Mouse (Mus musculus): ENCODE results near the gene 4930562C15Rik. TPM values are rescaled to one million over a fixed set of nuclear protein-coding genes. Genes with fewer than 3 reads are reported as not detected.
"Not testable (repeated sequence)": the region's sequence is repeated elsewhere in the genome, so short reads cannot be mapped to it uniquely, and the experiment has no call there.

The 4930562C15Rik gene
- total RNA-seq (2021) = not detected
- long read RNA-seq, experiment 1 = 0 reads
- long read RNA-seq, experiment 2 = 0 reads

DNA sequence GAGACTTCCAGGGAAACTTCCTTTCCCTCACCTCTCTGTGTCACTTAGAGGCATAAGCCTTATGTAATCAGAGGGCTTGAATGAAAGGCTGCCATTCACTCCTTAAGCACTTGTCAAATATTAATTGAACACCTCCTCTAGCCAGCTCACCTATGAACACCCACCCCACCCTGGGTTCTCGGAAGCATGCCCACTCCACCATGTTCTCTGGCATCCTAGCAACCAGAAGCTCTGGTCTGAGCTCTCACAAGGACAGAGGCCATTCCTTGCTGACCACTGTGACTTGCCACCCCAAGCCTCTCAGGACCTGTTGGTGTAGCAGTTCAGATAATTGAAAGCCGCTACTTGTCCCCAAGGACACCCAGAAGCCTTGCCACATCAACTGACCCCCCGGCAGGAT is at the start of gene 4930562C15Rik:
4930562C15Rik (plus strand) TSS at position 226 of the 400 bp plus-strand sequence.
- no peak for DNase-seq

DNA sequence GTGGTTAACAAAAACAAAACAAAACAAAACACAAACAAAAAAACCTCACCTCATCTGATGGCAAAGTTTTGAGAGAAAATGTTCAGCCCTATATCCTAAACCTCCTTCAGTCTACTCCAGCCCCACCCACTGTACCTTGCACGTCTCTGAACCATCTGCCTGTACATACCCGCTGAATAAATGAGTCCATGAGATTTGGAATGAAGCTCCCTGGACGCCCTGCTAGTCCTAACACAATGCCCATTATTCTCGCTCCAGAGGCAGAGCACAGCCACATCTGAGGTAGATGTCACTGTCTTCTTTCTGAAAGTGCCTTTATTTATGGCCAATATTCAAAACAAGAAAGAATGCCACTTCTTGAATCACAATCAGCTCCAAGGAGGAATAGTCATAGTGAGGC is 49.5 kb upstream of the 4930562C15Rik start:
- no peak for DNase-seq

DNA sequence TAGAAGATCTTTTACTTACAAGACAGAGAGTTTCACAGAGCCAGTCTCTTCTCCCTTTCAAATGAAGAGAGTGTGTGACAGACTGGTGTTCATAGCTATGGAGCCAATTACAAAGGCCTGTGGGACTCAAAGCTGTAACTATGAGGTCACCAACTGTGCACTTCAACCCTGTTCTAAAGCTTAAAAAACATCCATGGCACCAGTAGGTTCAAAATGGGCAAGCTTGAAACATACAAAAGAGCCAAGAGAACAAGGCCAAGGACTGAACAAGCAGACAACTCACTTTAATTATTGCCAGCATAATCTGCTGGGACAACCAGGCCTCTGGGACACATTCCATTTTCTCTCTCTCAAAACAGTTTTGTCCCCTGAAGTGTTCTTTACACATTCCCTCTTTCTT is 47.0 kb upstream of the 4930562C15Rik start:
- DNase-seq = no peak

DNA sequence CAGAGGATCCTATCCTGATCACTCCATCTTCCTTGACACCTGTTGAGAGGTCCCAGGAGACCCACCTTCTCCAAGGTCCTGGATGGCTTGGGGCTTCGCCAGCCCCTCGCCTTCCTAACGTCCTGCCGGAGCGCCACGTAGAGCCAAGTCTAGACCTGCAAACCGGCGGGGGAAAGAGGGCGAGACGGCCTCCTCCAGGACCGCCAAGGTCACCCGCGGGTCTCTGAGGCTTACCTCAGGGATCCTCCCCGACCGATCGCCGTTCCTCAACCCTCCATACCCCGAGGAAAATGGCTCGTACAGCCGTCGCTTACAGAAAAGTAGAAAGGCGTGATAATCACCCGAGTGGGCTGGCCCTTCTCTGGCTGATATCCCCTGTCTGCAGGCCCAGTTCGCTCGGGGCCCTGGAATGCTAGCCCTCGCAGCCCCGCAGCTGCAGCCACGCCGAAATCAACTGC is 45.9 kb upstream of the 4930562C15Rik start:
- DNase-seq = no peak

DNA sequence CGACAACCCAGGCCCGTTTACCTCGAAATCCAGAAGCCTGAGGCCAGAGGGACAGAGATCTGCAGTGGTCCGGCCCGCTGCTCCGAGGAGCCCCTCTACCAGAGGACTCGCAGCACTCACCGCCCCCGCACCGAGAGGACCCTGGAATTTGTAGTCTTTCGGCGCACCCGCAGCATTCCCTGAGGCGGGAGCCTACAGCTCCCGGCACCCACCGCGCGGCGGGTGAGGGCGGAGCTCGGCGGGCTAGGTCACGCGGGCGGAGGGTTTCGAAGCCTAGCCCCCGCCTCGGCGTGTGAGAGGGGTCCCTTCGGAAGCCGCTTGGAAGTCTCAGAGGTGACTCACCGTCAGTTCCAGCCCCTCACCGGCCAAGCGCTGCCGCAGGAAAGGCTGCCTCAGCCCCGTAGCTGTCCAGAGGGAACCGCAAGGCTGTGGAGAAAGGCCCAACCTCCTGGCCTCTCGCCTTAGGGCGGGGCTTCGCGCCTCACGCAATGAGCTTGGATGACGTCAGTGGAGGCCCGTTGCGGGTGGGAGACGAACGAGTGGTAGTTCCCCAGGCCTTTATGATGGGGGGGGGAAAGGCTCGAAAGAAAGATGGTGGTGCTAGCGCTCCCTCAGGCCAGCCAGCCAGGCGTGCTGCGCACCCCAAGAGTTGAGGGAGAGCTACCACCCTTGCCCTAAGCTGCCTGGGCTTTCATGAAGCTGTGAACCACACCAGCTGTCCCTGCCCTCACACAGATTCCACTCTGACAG is 45.2 kb upstream of the 4930562C15Rik start, which contains the start of gene Cdip1:
Cdip1 (minus strand) TSS at position 483 of the 750 bp plus-strand sequence.
- peak; percentile 91 for DNase-seq

DNA sequence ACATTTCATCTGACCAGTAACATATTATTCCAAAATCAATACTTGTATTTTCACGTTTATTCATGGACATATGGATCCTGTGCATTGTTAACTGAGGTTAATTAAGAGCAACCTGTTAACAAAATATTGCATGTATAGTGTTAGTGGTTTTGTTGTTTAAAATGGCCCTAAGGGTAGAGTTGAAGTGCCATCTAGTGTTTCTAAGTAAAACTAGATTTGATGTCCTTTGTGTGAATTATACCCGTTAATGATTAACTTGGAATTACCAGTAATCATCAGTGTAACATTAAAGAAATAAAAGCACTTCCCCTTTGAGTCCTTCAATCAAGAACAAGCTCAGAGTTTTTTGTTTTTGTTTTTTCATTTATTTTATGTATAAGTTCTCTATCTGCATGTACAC is 43.9 kb upstream of the 4930562C15Rik start:
- DNase-seq = no peak

DNA sequence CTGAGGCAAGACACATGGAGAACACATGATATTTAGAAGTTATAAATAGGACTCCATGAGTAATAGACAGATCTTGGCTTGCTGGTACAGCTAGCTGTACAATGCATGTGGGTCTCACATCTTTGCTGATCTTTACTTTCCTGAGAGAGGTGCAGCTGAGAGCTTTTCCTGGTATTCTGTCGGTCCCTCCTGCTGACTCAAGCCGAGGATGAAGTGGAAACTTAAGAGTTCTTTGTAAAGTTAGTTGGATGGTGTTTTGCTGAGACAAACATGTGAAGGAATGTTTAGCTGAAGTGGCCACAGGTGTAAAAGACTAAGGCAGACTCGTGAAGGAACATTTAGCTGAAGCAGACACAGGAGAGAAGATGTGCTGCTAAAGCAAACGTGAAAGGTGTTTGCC is 38.6 kb upstream of the 4930562C15Rik start:
- no peak for DNase-seq

DNA sequence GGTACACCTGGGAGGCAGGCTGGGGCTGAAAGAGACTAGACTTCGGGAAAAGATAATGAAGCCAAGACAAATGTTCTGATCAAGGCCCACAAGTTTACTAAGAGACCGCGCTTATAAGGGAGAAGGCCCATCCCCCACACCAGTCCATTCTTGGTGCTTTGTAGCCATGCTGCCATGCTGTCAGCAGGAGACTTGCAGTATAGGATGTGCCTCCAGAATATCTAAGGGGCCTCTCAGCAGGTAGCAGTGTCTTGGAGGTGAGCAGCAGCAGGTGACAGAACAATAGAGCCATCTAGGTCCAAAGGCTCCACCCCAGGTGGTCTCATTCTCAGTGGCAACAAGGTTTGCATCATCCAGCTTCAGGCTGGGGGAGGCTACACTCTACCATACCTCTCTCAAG is 16.9 kb upstream of the 4930562C15Rik start:
- DNase-seq = no peak

DNA sequence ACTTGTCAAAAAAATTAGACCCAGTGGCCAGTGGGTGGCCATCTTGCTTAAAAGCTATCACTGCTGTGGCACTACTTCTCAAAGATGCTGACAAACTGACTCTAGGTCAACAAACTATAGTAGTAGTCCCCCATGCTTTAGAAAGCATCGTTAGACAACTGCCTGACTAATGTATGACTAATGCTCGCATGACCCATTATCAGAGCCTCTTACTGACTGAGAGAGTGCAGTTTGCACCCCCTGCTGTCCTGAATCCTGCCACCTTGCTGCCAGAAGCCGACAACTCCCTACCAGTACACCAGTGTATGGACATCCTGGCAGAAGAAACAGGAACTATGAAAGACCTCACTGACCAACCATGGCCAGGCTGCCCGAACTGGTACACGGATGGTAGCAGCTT is 10.8 kb upstream of the 4930562C15Rik start:
- not testable (repeated sequence) for DNase-seq

DNA sequence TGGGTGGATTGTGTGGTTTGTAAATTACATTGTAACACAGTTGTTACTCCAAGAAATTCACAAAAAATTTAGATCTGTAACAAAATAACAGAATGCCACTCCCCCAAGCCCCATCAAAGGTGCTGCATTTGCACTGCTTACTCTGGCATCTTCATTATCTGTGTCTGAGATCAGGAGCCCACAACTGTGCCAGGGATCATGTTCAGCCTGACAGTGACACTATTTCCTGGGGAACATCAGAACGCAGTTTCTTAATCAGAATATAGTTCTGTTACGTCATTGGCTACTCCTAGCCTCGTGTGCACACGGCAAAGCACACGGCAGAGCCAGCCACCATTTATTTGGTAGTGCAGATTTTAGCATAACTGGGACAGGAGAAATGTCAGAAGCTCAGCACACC is 7.6 kb upstream of the 4930562C15Rik start:
- no peak for DNase-seq

DNA sequence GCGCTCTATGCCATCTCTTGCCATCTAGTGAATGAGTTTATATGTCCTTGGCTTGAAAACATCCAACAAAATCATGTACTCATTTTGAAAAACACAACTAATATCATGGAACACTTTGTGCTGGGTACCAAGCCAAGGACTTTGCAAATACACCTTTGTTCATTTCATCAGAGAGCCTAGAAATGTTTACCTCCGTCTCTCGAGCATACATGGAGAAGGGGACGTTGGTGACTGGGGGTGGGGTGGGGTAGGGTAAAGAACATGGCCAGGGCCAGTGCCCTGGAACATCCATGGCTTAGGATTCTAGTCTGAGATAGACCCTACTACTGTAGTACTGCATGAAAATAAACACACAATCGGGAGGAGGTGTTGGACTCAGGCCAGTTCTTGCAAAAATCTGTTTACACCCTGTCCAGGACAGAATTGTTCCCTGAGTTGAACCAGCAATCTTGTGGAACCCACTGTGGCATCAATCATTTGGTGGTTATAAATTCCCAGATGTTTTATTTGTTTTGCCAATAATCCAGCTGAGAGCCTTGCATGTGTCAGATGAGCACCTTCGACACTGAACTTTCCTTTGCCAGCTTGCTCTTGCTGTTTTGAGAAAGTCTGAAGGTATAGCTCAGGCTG is 5.8 kb upstream of the 4930562C15Rik start:
- DNase-seq = no peak

DNA sequence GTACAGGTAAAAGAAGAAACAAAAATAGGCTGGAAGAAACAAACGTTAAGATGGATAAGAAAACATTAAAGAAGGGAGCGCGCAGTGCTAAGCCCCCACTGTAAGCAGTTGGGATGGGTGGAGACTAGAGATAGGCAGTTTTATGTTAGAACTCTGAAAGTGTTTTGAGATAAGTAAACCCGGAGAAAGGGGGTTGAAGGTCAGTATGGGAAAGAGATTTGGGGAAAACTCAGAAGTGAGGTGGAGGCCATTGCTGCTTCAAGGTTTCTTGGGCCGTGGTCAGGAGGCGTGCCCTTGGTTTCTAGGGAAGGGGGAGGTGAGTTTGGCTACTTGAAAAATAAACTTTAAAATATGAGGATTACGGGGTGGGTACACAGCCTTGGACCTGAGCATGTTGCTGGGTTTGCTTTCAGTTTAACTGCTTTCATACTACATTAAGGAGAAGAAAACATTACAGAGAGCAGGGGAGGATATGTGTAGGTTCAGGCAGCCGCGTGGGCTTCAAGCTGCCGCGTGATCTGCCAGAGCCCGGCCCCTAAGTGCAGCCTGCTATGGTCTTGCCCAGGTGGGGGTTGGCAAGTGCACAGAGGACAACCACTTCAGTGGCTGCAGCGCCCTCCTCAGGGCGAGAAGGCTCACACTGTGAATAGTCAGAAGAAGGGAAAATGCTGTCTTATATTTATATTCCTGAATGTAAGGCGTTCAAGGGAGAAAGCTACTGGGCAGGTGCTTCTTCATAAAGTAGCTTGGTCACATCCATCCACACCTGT is 3.4 kb upstream of the 4930562C15Rik start:
- DNase-seq = no peak

DNA sequence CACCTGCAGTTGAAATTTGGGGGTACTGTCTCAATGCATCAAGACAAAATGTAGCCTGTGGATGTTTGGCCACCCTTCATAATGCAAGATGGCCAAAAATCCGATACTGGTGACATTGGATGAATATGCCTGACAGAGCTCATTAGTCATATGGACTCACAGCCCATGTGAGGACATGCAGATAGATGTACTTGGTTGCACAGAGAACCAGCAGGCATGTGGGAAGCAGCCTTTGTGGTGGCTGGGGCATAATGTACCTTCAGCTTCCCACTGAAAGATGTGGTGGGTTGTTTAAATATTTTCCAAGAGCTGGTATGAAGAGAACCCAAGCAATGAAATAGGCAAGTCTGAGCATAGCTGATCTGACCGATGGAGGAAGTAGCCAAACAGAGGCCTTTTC is 1.4 kb upstream of the 4930562C15Rik start:
- no peak for DNase-seq

DNA sequence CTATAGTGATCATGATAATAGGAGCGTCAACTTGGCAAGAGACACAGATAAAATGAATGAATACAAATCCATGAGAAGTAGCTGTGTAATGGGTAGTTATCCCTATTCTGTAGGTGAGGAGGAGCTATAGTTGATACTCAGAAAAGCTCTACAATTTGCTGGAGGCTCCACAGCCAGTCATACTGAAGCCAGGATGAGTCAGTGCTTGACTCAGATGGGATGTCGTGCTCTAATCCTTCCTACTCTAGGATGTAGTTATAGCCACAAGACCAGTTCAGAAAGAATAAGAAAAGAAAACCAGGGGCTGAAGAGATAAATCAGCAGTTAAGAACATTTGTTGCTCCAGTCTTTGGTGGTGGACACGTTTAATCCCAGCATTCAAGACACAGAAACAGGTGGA is 2.4 kb downstream of the 4930562C15Rik start:
- no peak for DNase-seq

DNA sequence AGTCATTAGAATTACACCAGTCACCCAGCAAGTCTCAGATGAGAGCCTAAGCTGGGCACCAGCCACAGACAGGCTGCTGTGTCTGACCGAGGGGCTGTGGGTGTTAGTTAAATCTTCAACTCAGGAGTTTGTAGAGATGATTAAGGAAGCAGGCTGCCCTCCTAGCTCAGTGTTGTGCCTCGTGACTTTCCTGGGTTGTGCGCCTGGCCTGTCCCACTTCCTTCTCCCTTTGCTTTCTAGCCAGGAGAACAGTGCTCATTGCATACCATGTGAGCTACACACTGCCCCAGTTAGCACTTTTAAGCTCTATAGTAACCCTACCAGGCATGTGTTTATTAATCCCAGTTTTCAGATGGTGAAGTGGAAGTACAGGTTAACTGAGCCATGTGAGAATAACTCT is 4.3 kb downstream of the 4930562C15Rik start:
- no peak for DNase-seq

DNA sequence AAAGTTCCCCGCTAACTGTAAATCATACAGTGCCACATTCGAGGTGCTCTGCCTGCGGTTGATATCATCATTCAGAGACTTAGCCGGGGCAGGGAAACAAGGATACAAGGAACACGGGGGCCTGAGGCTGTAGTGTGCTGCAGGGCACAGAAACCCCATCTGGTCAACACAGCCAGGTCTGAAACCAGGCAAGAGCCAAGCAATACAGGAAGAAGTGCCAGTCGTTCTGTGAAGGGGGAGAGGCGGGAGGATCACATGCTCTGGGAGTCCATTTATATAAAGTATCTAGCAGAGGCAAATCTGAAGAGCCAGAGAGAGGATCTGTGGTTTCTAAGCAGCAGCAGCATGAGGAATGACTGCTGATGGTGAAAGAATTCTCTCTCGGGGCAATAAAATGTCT is 5.0 kb downstream of the 4930562C15Rik start:
- no peak for DNase-seq

DNA sequence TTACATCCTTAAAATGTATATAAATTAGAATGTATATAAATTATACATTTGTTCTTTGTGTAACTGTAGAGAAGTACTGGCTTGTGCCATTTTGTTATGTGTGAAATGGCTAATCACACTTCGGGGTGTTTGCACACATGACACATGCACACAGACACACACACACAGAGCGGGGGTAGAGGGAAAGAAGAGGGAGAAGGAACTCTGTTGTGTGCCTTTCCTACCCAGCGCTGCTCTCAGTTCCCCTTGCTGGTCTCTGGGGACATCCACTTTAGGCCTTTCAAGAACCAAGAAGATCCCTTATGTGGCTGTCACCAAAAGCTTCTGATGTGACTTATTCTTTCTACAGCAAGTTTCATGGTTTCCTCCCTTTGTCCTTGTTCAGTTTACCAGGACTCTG is 11.8 kb downstream of the 4930562C15Rik start:
- DNase-seq = no peak

DNA sequence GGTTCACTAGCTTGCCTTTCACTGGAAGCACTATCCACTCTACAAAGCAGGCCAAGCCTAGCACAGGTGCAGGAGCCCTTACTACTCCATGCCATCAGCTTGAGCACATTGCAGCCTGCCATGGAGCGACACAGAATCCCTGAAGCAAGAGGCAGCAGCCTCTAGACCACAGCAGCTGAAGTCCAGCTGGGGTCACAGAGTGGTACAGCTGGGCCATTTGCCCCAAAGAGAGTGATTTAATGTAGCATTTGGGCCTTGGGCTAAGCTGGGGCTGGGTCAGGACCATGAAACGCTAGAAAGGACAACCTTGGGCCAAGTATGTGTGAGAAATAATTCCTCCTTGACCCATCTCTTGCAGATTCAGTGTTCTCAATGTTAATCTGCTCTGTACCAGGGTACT is 12.9 kb downstream of the 4930562C15Rik start:
- DNase-seq = no peak

DNA sequence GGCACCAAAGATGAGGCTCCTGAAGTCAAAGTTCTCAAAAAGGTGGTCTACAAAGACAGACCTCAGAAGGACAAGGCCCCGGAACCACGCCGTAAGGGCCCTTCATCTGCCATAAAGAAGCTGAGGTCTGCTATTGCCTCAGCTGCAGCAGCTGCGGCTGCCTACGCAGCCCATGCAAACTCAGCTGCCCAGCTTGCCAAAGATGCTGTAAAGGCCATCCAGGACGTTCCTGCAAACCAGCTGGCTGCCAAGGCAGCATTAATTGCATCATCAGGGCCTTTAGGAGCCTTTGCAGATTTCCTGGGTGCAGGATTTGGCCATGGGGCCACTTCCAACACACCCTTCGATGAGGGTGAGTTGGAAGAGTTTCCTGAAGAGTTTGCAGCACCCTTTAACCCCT is 15.1 kb downstream of the 4930562C15Rik start:
- no peak for DNase-seq

DNA sequence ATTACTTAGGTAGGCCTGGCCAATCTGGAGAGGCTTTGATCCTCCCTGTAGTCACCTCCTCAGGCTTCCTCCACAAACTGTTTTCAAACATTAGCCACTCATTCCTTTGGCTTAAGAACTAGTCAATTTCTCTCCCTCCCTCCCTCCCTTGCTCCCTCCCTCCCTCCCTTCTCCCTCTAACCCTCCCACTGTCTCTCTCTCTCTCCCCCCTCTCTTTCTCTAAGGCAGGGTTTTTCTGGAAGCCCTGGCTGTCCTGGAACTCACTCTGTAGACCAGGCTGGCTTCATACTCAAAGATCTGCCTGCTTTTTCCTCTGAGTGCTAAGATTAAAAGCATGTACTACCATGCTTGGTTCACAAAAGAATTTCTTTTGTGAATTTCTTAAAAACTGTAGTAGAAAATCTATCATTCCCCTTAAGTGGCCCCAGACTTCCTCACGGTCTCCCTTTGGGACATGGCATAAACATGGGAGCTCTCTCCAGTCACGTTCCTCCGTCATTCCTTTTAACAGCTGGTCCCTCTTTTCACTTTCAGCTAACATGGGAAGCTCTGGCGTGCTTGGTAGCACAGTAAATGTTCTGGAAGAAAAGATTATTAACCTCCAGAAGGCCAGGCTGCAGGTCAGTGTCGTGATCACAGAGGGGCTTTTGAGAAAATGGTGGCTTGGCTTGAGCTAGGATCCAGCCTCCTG is 15.9 kb downstream of the 4930562C15Rik start:
- no peak for DNase-seq

DNA sequence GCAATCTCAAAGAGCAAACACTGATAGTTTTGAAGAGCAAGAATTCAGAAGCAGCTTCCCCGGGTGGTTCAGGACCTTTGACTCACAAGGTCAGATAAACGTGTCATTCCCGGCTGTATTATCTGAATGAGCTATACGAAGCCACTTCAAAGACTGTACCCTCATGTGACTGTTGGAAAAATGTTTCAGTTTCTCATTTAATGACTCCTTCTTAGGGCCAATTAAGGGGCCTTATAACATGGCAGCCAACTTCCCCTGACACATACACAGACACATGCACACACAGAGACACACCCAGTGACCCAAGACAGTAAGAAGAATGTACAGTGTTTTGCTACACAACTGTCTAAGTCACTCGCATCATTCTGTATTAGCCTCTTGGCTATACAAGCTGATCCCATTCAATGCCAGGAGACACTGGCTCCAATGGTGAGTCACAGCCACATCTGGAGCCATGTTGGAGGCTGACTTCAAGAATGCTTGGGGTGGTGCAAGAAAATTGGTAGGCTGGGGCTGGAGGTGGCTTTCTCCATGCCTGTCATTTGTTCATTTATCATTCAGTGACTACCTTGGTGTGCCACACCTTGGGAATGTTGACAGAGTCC is 19.9 kb downstream of the 4930562C15Rik start:
- DNase-seq = no peak

DNA sequence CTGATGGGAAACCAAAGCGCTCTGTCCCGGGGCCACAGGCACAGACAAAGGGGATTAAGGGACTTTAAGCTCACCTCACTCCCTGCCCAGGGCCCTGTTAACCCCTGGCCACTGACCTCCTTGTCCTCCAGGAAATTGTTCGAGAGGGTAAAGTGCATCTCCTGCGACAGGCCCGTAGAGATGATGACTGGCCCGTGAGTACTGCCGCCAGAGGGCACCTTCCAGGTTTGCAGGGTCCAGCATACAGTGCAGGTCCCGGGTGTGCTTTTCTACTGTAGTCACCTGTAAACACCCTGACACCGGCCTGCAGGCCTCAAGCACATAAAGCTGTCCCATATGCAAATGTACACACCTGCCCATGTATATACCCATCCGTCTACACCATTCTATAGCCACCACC is 26.2 kb downstream of the 4930562C15Rik start:
- no peak for DNase-seq

Measured in gastrocnemius, postnatal 10 days (tissue).